ENCODE assay signal across 12 mouse cellular contexts in the genomic region with DNA sequence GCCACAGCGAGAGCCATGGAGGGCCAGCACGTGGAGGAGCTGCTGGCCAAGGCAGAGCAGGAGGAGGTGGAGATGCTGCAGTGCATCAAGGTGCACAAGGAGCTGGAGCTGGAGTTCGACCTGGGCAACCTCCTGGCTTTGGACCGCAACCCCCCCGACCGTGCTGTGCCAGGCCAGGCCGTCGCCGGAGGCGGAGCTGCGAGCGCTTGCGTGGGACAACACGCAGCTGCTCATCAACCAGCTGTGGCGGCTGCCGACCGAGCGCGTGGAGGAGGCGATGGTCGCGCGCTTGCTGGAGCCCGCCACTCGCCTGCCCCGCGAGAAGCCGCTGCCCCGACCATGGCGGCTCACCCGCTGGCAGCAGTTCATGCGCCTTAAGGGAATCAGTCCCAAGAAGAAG. TPM values are rescaled to one million over a fixed set of nuclear protein-coding genes. Genes with fewer than 3 reads are reported as not detected.
DNase-seq lines count a peak whose midpoint lies in the region; ATAC-seq and TF ChIP-seq lines count a peak whose summit lies in the region.
"Not testable (repeated sequence)": the region's sequence is repeated elsewhere in the genome, so short reads cannot be mapped to it uniquely, and the experiment has no call there.
"Had no signal": no experiment of that assay in that cellular context is flagged by ENCODE, and none has a peak within 500 bp of the region (broad histone marks: within the 10 kb centered on the region; RNA-seq: fewer than 3 reads in every experiment).

No protein-coding gene starts in this region.

- 40% methylated on average over 18 of the region's 32 CpGs for WGBS in embryonic facial prominence, embryonic 14.5 days
- WGBS in heart, embryonic 11.5 days (ENCODE audit: insufficient replicate concordance): 22% methylated on average over 30 of the region's 32 CpGs
- 30% methylated on average over 32 of the region's 32 CpGs for WGBS in hindbrain, postnatal 0 days
- WGBS in limb, embryonic 13.5 days: 30% methylated on average over 32 of the region's 32 CpGs
- WGBS in midbrain, embryonic 15.5 days: 34% methylated on average over 32 of the region's 32 CpGs

- H3K9me3 ChIP-seq in embryonic facial prominence, embryonic 14.5 days (ENCODE audit: control insufficient read depth, low read length); heart, embryonic 11.5 days (replicated peaks; ENCODE audit: control insufficient read depth, low read length); hindbrain, postnatal 0 days (ENCODE audit: low read length); limb, embryonic 13.5 days; midbrain, embryonic 15.5 days: not testable (repeated sequence)

- ATAC-seq in embryonic facial prominence, embryonic 14.5 days (ENCODE audit: low read depth); heart, embryonic 11.5 days (replicated peaks; ENCODE audit: insufficient number of reproducible peaks, low FRiP score, low TSS enrichment); limb, embryonic 13.5 days (ENCODE audit: low FRiP score, low read depth): not testable (repeated sequence)
- ATAC-seq in hindbrain, postnatal 0 days: peak; percentile 59; the same call in 1 of the 2 replicates
- ATAC-seq in midbrain, embryonic 15.5 days (replicated peaks): peak; percentile 80

- H3K4me3 ChIP-seq in embryonic facial prominence, embryonic 14.5 days (ENCODE audit: low read depth, low read length): not testable (repeated sequence)
- peak overlapping the region; percentile 27 for H3K4me3 ChIP-seq in heart, embryonic 11.5 days (ENCODE audit: low read depth, low read length)
- H3K4me3 ChIP-seq in hindbrain, postnatal 0 days (ENCODE audit: low read length): peak overlapping the region; percentile 23
- peak overlapping the region; percentile 10; the same call in 1 of the 2 replicates for H3K4me3 ChIP-seq in limb, embryonic 13.5 days
- H3K4me3 ChIP-seq in midbrain, embryonic 15.5 days: peak overlapping the region; percentile 24

- H3K27ac ChIP-seq in embryonic facial prominence, embryonic 14.5 days (replicated peaks; ENCODE audit: low read depth, low read length); heart, embryonic 11.5 days (ENCODE audit: low read depth, low read length); hindbrain, postnatal 0 days; limb, embryonic 13.5 days; midbrain, embryonic 15.5 days: not testable (repeated sequence)

- H3K36me3 ChIP-seq in embryonic facial prominence, embryonic 14.5 days (ENCODE audit: control insufficient read depth, insufficient read depth, low read length); heart, embryonic 11.5 days (ENCODE audit: control insufficient read depth, insufficient read depth, low read length); hindbrain, postnatal 0 days (ENCODE audit: insufficient read depth, low read length); limb, embryonic 13.5 days; midbrain, embryonic 15.5 days (replicated peaks): not testable (repeated sequence)

- not testable (repeated sequence) for H3K9ac ChIP-seq in embryonic facial prominence, embryonic 14.5 days (ENCODE audit: low read depth, low read length); heart, embryonic 11.5 days (ENCODE audit: low read depth, low read length); hindbrain, postnatal 0 days (replicated peaks; ENCODE audit: low read length); limb, embryonic 13.5 days; midbrain, embryonic 15.5 days

- H3K27me3 ChIP-seq in embryonic facial prominence, embryonic 14.5 days (replicated peaks; ENCODE audit: control insufficient read depth, insufficient read depth, low read length); heart, embryonic 11.5 days (ENCODE audit: control insufficient read depth, insufficient read depth, low read length); hindbrain, postnatal 0 days (ENCODE audit: insufficient read depth, low read length); midbrain, embryonic 15.5 days (replicated peaks): not testable (repeated sequence)
- H3K27me3 ChIP-seq in limb, embryonic 13.5 days: peaks cover 12% of the 10 kb centered on the region

- peak overlapping the region; percentile 29 for H3K4me2 ChIP-seq in embryonic facial prominence, embryonic 14.5 days (ENCODE audit: low read depth, low read length)
- H3K4me2 ChIP-seq in heart, embryonic 11.5 days: peak overlapping the region; percentile 56
- H3K4me2 ChIP-seq in hindbrain, postnatal 0 days (ENCODE audit: low read depth, low read length): peak overlapping the region; percentile 38; the same call in 1 of the 2 replicates
- H3K4me2 ChIP-seq in limb, embryonic 13.5 days (replicated peaks): peak overlapping the region; percentile 44
- peak overlapping the region; percentile 39 for H3K4me2 ChIP-seq in midbrain, embryonic 15.5 days

- TF ChIP-seq CTCF in hindbrain, postnatal 0 days (IDR thresholded peaks at IDR 0.05; ENCODE audit: low read depth): not testable (repeated sequence)

- DNase-seq in adrenal gland, postnatal 36 days: peak; percentile 28 to 36
- not testable (repeated sequence) for DNase-seq in embryonic facial prominence, embryonic 14.5 days (ENCODE audit: low spot score)
- DNase-seq in hindbrain, postnatal 0 days (ENCODE audit: low spot score): peak; percentile 28
- peak; percentile 23 for DNase-seq in ovary, postnatal 36 days (ENCODE audit: low spot score)

- H3K4me1 ChIP-seq in embryonic facial prominence, embryonic 14.5 days (ENCODE audit: control insufficient read depth, insufficient read depth, low read length); heart, embryonic 11.5 days (ENCODE audit: control insufficient read depth, insufficient read depth, low read length); hindbrain, postnatal 0 days (ENCODE audit: insufficient read depth, low read length); limb, embryonic 13.5 days; midbrain, embryonic 15.5 days: not testable (repeated sequence)

RNA-seq across cellular contexts. Expression of gene Gm21671, which starts 2.4 kb away (rescaled TPM):
- total RNA-seq in adrenal gland, postnatal 36 days (2021): under 1 TPM in 1 of 2 experiments, not detected in 1; 0.13 TPM
- 0.14 and 0.20 TPM in 2 replicates for polyA plus RNA-seq in embryonic facial prominence, embryonic 14.5 days (2014; fragmentation: Nextera tagmentation; extraction: Ambion mirVana)
- 0.07 TPM in 1 of 2 replicates, not detected in the other for polyA plus RNA-seq in heart, embryonic 11.5 days (2014; fragmentation: Nextera tagmentation; extraction: Ambion mirVana)
- 0.18 TPM in 1 of 2 replicates, not detected in the other for total RNA-seq in hindbrain, postnatal 0 days (2014; rRNA removed)
- 0.11 and 0.13 TPM in 2 replicates for polyA plus RNA-seq in hindbrain, postnatal 0 days (2015; fragmentation: Nextera tagmentation; extraction: Ambion mirVana)
- polyA plus RNA-seq in limb, embryonic 13.5 days (2015; fragmentation: Nextera tagmentation; extraction: Ambion mirVana): 0.10 TPM in 1 of 2 replicates, not detected in the other
- polyA plus RNA-seq in midbrain, embryonic 15.5 days (2015; fragmentation: Nextera tagmentation; extraction: Ambion mirVana): 0.12 and 0.27 TPM in 2 replicates
- total RNA-seq: gastrocnemius, postnatal 14 days; heart, postnatal 4 days had no signal
- polyA plus RNA-seq: large intestine, adult 2 months; lung, embryonic 15.5 days; thymus, adult 2 months had no signal

RNA-seq across cellular contexts. Expression of gene Gm21663, which starts 14.4 kb away (rescaled TPM):
- not detected for total RNA-seq in adrenal gland, postnatal 36 days (2021)
- 0.15 and 0.29 TPM in 2 replicates for polyA plus RNA-seq in embryonic facial prominence, embryonic 14.5 days (2014; fragmentation: Nextera tagmentation; extraction: Ambion mirVana)
- 0.06 and 0.20 TPM in 2 replicates for polyA plus RNA-seq in heart, embryonic 11.5 days (2014; fragmentation: Nextera tagmentation; extraction: Ambion mirVana)
- total RNA-seq in hindbrain, postnatal 0 days (2014; rRNA removed): 0.32 TPM in 1 of 2 replicates, not detected in the other
- polyA plus RNA-seq in hindbrain, postnatal 0 days (2015; fragmentation: Nextera tagmentation; extraction: Ambion mirVana): 0.18 TPM in 1 of 2 replicates, not detected in the other
- polyA plus RNA-seq in limb, embryonic 13.5 days (2015; fragmentation: Nextera tagmentation; extraction: Ambion mirVana): 0.10 TPM in 1 of 2 replicates, not detected in the other
- 0.08 and 0.09 TPM in 2 replicates for polyA plus RNA-seq in midbrain, embryonic 15.5 days (2015; fragmentation: Nextera tagmentation; extraction: Ambion mirVana)
- total RNA-seq: gastrocnemius, postnatal 14 days; heart, postnatal 4 days had no signal
- polyA plus RNA-seq: large intestine, adult 2 months; lung, embryonic 15.5 days; thymus, adult 2 months had no signal

RNA-seq across cellular contexts. Expression of gene Gm21680, which starts 15.9 kb away (rescaled TPM):
- total RNA-seq in adrenal gland, postnatal 36 days (2021): not detected
- polyA plus RNA-seq in embryonic facial prominence, embryonic 14.5 days (2014; fragmentation: Nextera tagmentation; extraction: Ambion mirVana): 0.22 and 0.38 TPM in 2 replicates
- polyA plus RNA-seq in heart, embryonic 11.5 days (2014; fragmentation: Nextera tagmentation; extraction: Ambion mirVana): 0.16 and 0.27 TPM in 2 replicates
- total RNA-seq in hindbrain, postnatal 0 days (2014; rRNA removed): not detected in 2 replicates
- not detected in 2 replicates for polyA plus RNA-seq in hindbrain, postnatal 0 days (2015; fragmentation: Nextera tagmentation; extraction: Ambion mirVana)
- polyA plus RNA-seq in limb, embryonic 13.5 days (2015; fragmentation: Nextera tagmentation; extraction: Ambion mirVana): 0.15 TPM in 1 of 2 replicates, not detected in the other
- 0.11 and 0.14 TPM in 2 replicates for polyA plus RNA-seq in midbrain, embryonic 15.5 days (2015; fragmentation: Nextera tagmentation; extraction: Ambion mirVana)
- total RNA-seq: gastrocnemius, postnatal 14 days; heart, postnatal 4 days had no signal
- polyA plus RNA-seq: large intestine, adult 2 months; lung, embryonic 15.5 days; thymus, adult 2 months had no signal

RNA-seq across cellular contexts. Expression of gene Gm21698, which starts 31.8 kb away (rescaled TPM):
- total RNA-seq in adrenal gland, postnatal 36 days (2021): not detected
- polyA plus RNA-seq in embryonic facial prominence, embryonic 14.5 days (2014; fragmentation: Nextera tagmentation; extraction: Ambion mirVana): 0.17 and 0.21 TPM in 2 replicates
- polyA plus RNA-seq in heart, embryonic 11.5 days (2014; fragmentation: Nextera tagmentation; extraction: Ambion mirVana): 0.23 and 0.26 TPM in 2 replicates
- not detected in 2 replicates for total RNA-seq in hindbrain, postnatal 0 days (2014; rRNA removed)
- 0.11 and 0.35 TPM in 2 replicates for polyA plus RNA-seq in hindbrain, postnatal 0 days (2015; fragmentation: Nextera tagmentation; extraction: Ambion mirVana)
- polyA plus RNA-seq in limb, embryonic 13.5 days (2015; fragmentation: Nextera tagmentation; extraction: Ambion mirVana): 0.11 TPM in 1 of 2 replicates, not detected in the other
- polyA plus RNA-seq in midbrain, embryonic 15.5 days (2015; fragmentation: Nextera tagmentation; extraction: Ambion mirVana): 0.09 and 0.46 TPM in 2 replicates
- total RNA-seq: gastrocnemius, postnatal 14 days; heart, postnatal 4 days had no signal
- polyA plus RNA-seq: large intestine, adult 2 months; lung, embryonic 15.5 days had no signal

RNA-seq across cellular contexts. Expression of gene Gm1979, which starts 48.0 kb away (rescaled TPM):
- not detected for total RNA-seq in adrenal gland, postnatal 36 days (2021)
- polyA plus RNA-seq in embryonic facial prominence, embryonic 14.5 days (2014; fragmentation: Nextera tagmentation; extraction: Ambion mirVana): 0.14 TPM in 1 of 2 replicates, not detected in the other
- polyA plus RNA-seq in heart, embryonic 11.5 days (2014; fragmentation: Nextera tagmentation; extraction: Ambion mirVana): 0.31 TPM in 1 of 2 replicates, not detected in the other
- 0.07 and 0.10 TPM in 2 replicates for total RNA-seq in hindbrain, postnatal 0 days (2014; rRNA removed)
- 0.47 TPM in 1 of 2 replicates, not detected in the other for polyA plus RNA-seq in hindbrain, postnatal 0 days (2015; fragmentation: Nextera tagmentation; extraction: Ambion mirVana)
- 0.09 TPM in 1 of 2 replicates, not detected in the other for polyA plus RNA-seq in limb, embryonic 13.5 days (2015; fragmentation: Nextera tagmentation; extraction: Ambion mirVana)
- 0.18 and 0.70 TPM in 2 replicates for polyA plus RNA-seq in midbrain, embryonic 15.5 days (2015; fragmentation: Nextera tagmentation; extraction: Ambion mirVana)
- total RNA-seq: gastrocnemius, postnatal 14 days; heart, postnatal 4 days had no signal
- polyA plus RNA-seq: large intestine, adult 2 months; lung, embryonic 15.5 days; thymus, adult 2 months had no signal
